Mouse (Mus musculus) embryonic facial prominence, embryonic 15.5 days (tissue): ENCODE data around the gene C2cd5. TPM values are rescaled to one million over a fixed set of nuclear protein-coding genes. Genes with fewer than 3 reads are reported as not detected.
"Not testable (repeated sequence)": the region's sequence is repeated elsewhere in the genome, so short reads cannot be mapped to it uniquely, and the experiment has no call there.

ENCODE experiments used
- ATAC-seq: fragments of 200-750 bp; cut with Nextera tagmentation; 2 replicates; pipeline ENCODE4 v1.8.0; 2017; ENCODE audit warnings: low read depth, moderate TSS enrichment; ENCODE audit not compliant: insufficient number of reproducible peaks, low FRiP score, low TSS enrichment
- H3K27ac ChIP-seq: fragments of 300-500 bp; sonication (generic); replicated peaks from 2 replicates; pipeline ENCODE4 v1.5.1; 2015; ENCODE audit warnings: mild to moderate bottlenecking, inconsistent platforms
- H3K27me3 ChIP-seq: fragments of 300-500 bp; sonication (generic); 2 replicates; pipeline ENCODE4 v1.6.1; 2015; ENCODE audit warnings: inconsistent platforms
- H3K36me3 ChIP-seq: fragments of 300-500 bp; sonication (generic); 2 replicates; pipeline ENCODE4 v1.6.1; 2015; ENCODE audit warnings: mild to moderate bottlenecking, inconsistent platforms
- H3K4me1 ChIP-seq: fragments of 300-500 bp; sonication (generic); 2 replicates; pipeline ENCODE4 v1.6.1; 2015; ENCODE audit warnings: inconsistent platforms
- H3K4me2 ChIP-seq: fragments of 300-500 bp; sonication (generic); replicated peaks from 2 replicates; pipeline ENCODE4 v1.6.1; 2015; ENCODE audit warnings: mild to moderate bottlenecking, inconsistent platforms
- H3K4me3 ChIP-seq: fragments of 300-500 bp; sonication (generic); replicated peaks from 2 replicates; pipeline ENCODE4 v1.5.1; 2015; ENCODE audit warnings: mild to moderate bottlenecking, inconsistent platforms
- H3K9ac ChIP-seq: fragments of 300-500 bp; sonication (generic); 2 replicates; pipeline ENCODE4 v1.6.1; 2015; ENCODE audit warnings: inconsistent platforms
- H3K9me3 ChIP-seq: fragments of 300-500 bp; sonication (generic); replicated peaks from 2 replicates; pipeline ENCODE4 v1.6.1; 2016; ENCODE audit warnings: inconsistent platforms
- WGBS: fragments of 180-500 bp; shearing (Covaris S2); methylation state at CpG from one replicate; pipeline ENCODE4 v1.1.7; 2015; 5-methylcytosine and 5-hydroxymethylcytosine counted together
- polyA plus RNA-seq: library from polyadenylated mRNA; unstranded; fragments of >200 nt; fragmentation: Nextera tagmentation; extraction: Ambion mirVana; gene quantifications from 2 replicates; pipeline ENCODE4 v1.2.1, GENCODE M21; 2015

Gene C2cd5
- polyA plus RNA-seq, 1 experiment from 2014 or later = 29.9 TPM

DNA sequence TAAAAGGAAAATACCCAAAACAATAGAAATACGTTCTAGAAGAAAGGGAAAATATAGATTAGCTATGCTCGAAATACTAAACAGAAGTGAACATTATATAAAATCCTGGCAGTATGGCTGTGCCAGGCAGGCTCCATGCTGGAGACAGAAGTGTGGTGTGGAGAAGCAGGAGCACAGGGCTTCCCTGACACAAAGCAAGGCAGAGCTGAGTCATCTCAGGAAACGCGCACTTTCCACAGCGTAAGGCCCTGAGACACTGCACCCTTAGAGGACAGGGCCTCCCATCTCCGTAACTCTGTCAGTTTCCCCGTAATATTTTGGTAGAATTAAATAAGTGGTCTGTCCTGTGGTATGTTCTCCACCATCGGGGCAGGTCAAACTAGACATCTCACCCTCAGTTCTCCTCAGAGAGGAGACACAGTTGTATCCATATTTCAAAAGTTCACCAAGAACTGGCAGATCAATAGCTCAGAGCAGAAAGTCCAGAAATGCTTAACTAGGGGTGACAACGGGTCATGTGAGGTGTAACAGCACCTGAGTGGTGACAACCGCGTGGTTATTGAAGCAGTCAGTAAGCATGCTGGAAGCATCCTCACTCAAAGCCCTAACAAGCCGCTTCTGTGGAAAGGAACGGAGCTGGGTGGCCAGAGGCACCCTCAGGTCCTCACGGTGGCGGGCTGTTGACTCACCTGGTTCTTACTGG lies 87.3 kb downstream of the C2cd5 start:
- whole genome bisulfite sequencing = 92% methylated on average over 15 of the region's 15 CpGs
- no peak for ATAC-seq
- no peaks in the 10 kb centered on the region for H3K4me1 ChIP-seq
- no peak overlapping the region for H3K27ac ChIP-seq
- H3K4me2 ChIP-seq = no peak overlapping the region
- H3K36me3 ChIP-seq = peaks cover 29% of the 10 kb centered on the region
- no peaks in the 10 kb centered on the region for H3K27me3 ChIP-seq
- no peaks in the 10 kb centered on the region for H3K9me3 ChIP-seq
- H3K9ac ChIP-seq = no peak overlapping the region
- H3K4me3 ChIP-seq = no peak overlapping the region

DNA sequence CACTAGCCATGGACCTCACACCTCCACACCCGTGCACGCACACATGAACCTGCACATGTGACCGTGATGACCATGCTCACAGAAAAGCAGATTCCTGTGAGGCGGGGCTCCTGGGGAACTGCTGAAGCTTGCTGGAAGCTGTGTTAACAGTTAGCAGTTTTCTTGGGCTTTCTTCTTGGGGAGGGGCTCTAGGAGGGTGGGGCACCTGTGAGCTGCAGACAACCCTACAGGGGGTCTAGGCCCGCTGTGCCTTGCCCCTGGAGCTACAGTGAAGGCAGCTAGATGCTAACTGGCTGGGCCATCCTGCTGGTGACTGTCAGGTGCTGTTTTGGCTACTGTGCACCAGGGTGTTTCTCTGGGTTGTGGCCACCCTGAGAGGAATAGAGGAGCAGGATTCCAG lies 91.1 kb downstream of the C2cd5 start:
- ATAC-seq = no peak
- no peak overlapping the region for H3K27ac ChIP-seq
- WGBS = 87% methylated on average over 5 of the region's 5 CpGs
- H3K9me3 ChIP-seq = no peaks in the 10 kb centered on the region
- H3K4me1 ChIP-seq = no peaks in the 10 kb centered on the region
- no peak overlapping the region for H3K4me2 ChIP-seq
- no peak overlapping the region for H3K9ac ChIP-seq
- H3K4me3 ChIP-seq = no peak overlapping the region
- no peaks in the 10 kb centered on the region for H3K27me3 ChIP-seq
- peaks cover 17% of the 10 kb centered on the region for H3K36me3 ChIP-seq

DNA sequence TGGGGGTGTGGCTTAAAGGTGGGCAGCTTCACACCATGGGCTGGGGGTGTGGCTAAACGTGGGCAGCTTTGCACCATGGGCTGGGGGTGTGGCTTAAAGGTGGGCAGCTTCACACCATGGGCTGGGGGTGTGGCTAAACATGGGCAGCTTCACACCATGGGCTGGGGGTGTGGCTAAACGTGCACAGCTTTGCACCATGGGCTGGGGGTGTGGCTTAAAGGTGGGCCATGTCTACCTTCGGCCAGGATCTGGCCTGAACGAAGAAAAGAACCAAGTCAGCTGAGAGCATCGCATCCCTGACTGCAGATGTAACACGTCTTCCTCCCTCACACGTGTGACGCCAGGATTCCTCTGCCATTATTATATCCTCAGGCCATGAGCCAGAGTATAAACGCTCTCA lies 94.7 kb downstream of the C2cd5 start:
- not testable (repeated sequence) for H3K36me3 ChIP-seq, ATAC-seq, H3K4me3 ChIP-seq, H3K9ac ChIP-seq, H3K27ac ChIP-seq, H3K4me2 ChIP-seq, H3K27me3 ChIP-seq, H3K9me3 ChIP-seq, H3K4me1 ChIP-seq
- WGBS = 84% methylated on average over 9 of the region's 9 CpGs

DNA sequence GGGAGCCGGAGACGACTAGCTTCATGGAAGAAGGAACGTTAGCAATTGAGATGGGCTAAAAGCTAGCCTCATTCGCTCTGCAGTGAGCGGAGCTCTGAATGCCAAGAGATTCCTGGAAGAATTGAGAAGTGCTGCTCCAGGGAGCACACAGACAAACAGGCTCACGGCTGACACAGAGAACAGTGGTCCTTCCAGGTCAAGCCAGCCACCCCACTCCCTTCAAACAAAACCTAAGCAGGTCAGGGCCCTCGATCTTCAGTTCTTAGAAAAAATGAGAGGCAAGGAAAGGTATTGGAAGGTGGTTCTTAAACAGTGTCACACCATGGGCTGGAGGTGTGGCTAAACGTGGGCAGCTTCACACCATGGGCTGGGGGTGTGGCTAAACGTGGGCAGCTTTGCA lies 95.1 kb downstream of the C2cd5 start:
- H3K4me3 ChIP-seq = no peak overlapping the region
- no peaks in the 10 kb centered on the region for H3K4me1 ChIP-seq
- no peaks in the 10 kb centered on the region for H3K36me3 ChIP-seq
- H3K9me3 ChIP-seq = no peaks in the 10 kb centered on the region
- WGBS = 70% methylated on average over 9 of the region's 9 CpGs
- ATAC-seq = no peak
- no peaks in the 10 kb centered on the region for H3K27me3 ChIP-seq
- no peak overlapping the region for H3K9ac ChIP-seq
- H3K4me2 ChIP-seq = no peak overlapping the region
- no peak overlapping the region for H3K27ac ChIP-seq

DNA sequence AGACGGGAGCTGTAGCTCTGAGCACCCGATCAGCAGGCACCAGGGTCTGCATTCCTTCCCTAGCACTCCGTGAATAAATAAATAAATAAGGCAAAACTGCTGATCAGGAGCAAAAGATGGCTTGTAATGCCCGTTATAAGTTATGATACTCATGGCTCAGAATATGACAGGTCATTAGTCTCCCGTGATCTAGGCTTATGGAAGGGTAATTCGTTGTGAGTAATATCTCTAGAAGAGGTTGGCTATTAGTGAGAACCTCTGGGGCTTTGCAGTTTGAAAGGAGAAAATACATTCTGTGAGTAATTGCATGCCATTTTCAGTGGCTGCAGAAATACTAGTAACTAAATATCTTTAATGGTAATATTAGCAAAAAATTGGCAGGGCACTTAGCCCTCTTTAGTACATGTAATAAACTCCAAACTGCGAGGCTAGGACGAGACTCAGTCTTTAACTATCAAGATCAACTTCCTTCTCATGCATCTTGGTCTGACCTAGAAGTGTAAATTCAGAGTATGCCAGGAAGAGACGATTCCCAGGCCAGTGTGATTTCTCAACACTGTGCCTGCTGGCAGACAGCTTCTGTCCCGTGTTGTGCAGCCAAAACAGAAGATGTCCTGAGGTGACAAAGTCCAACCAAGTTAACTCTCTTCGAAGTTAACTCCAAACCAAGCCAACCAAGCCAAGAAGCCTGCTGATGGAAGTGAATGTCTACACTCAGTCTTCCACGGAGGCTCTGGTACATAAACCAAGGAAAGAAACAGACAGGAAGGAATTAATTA lies 101.5 kb downstream of the C2cd5 start:
- Histone ChIP-seq H3K4me2 (no peak overlapping the region), H3K4me3 (no peak overlapping the region), H3K36me3 (no peaks in the 10 kb centered on the region), H3K27me3 (no peaks in the 10 kb centered on the region), H3K9me3 (no peaks in the 10 kb centered on the region), H3K9ac (no peak overlapping the region), H3K4me1 (peaks cover 7% of the 10 kb centered on the region), H3K27ac (no peak overlapping the region)
- WGBS = 62% methylated on average over 12 of the region's 12 CpGs
- no peak for ATAC-seq

DNA sequence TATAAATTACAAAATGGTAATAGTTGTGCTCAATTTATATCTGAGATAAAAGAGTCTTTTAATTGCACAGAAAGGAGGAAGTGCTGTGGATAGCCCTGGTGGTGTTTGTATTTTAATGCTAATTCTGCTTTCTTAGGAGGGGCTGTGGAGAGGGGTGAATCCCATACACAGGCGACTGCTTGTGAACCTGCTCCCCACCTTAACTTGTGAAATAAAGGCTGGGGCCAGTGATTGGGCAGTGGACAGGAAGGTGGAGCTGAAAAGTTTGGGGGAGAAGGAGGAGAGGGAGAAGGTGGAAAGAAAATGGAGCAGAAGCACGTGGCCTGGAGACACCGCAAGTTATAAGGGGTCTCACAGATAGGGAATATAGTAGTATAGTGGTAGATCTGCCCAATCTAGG lies 103.1 kb downstream of the C2cd5 start:
- H3K4me3 ChIP-seq = no peak overlapping the region
- H3K9ac ChIP-seq = no peak overlapping the region
- WGBS = 80% methylated on average over 3 of the region's 3 CpGs
- H3K27ac ChIP-seq = no peak overlapping the region
- no peaks in the 10 kb centered on the region for H3K27me3 ChIP-seq
- H3K4me1 ChIP-seq = peaks cover 7% of the 10 kb centered on the region
- H3K36me3 ChIP-seq = no peaks in the 10 kb centered on the region
- H3K9me3 ChIP-seq = no peaks in the 10 kb centered on the region
- H3K4me2 ChIP-seq = no peak overlapping the region
- no peak for ATAC-seq

DNA sequence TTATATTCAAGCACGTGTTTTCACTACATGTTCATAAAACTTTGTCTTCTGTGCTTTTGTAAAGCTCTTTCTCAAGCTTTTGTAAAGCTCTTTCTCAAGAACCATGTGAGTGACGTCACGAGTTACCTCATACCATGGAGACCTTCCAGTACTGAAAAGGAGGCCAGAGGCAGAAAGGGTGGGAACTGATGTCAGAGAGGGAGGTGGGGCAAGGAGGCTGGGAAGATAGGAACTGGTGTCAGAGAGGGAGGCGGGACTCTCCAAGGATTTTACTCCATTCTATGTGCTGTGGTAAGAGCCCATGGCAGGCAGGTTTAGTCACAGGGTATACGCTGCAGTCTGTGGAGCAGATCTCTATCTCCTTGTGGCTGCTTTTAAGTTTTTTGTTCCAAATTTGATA lies 104.4 kb downstream of the C2cd5 start:
- no peaks in the 10 kb centered on the region for H3K9me3 ChIP-seq
- no peak overlapping the region for H3K9ac ChIP-seq
- H3K4me1 ChIP-seq = peaks cover 7% of the 10 kb centered on the region
- H3K36me3 ChIP-seq = no peaks in the 10 kb centered on the region
- 57% methylated on average over 5 of the region's 5 CpGs for WGBS
- H3K27ac ChIP-seq = no peak overlapping the region
- H3K27me3 ChIP-seq = no peaks in the 10 kb centered on the region
- ATAC-seq = no peak
- H3K4me2 ChIP-seq = no peak overlapping the region
- H3K4me3 ChIP-seq = no peak overlapping the region

DNA sequence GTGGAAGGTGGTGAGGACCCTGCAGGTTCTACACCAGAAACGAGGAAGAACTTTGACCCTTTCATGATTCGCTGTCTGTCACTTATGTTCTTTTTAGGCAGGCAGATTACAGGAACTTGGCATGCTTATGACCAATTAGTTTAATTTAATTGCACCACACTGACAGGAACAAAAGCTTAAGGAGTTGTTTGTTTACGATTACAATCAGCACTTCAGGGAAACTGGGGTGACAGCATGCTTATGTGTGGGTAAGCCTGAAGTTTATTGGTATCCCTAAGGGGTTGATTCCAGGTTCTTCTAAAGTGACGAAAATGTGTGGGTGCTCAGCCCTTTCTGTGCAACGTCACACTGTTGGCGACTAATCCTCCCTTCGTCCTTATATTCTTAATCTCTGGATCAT lies 105.1 kb downstream of the C2cd5 start:
- H3K9me3 ChIP-seq = no peaks in the 10 kb centered on the region
- no peak overlapping the region for H3K4me3 ChIP-seq
- H3K4me1 ChIP-seq = peaks cover 7% of the 10 kb centered on the region
- 56% methylated on average over 7 of the region's 7 CpGs for WGBS
- no peak overlapping the region for H3K27ac ChIP-seq
- H3K9ac ChIP-seq = no peak overlapping the region
- no peaks in the 10 kb centered on the region for H3K36me3 ChIP-seq
- ATAC-seq = no peak
- H3K27me3 ChIP-seq = no peaks in the 10 kb centered on the region
- H3K4me2 ChIP-seq = no peak overlapping the region

DNA sequence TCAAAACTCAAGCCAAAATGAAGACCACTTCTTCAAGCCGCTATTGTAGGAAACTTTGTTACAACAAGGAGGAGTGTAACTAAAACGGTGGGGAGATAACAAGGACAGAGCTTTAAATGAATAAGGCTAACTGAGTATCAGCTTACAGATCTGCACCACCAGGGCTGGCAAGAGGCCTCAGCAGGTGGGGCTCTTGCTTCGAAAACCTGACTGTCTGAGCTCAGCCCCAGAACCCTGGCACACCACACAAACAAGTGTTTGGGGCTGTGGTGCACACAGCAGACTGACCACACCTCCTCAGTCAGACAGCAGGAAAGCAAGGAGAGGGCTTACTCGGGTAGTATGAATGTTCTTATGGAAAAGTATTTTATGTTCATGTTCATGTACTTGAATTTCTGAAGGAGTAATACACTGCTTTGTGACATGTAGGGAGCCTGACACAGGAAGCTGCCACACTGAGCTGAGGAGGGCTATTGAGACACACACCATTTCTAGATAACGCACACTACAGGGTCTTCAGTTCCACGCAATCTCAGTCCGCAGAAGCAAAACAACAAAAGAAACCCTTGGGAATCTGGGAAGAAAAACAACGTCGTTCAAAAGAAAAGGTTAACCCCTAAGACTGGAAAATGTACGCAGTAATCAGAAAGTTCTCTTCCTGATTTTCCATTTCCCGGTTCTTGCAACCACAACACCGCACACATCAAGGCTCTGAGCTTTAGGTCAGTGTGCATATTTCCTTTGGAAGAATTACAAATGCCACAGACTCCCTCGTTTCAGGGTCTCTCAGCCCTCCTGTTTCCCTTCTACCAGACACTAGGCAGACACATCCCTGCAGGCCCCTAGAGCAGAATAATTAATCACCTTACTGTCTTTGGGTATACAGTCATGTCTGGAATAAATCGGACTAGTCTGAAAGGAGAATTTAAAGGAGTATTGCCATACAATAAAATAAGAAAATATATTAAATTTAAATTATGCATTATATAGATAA lies 105.9 kb downstream of the C2cd5 start:
- no peaks in the 10 kb centered on the region for H3K36me3 ChIP-seq
- H3K27ac ChIP-seq = no peak overlapping the region
- H3K4me2 ChIP-seq = no peak overlapping the region
- ATAC-seq = no peak
- no peaks in the 10 kb centered on the region for H3K9me3 ChIP-seq
- H3K4me3 ChIP-seq = no peak overlapping the region
- no peak overlapping the region for H3K9ac ChIP-seq
- H3K4me1 ChIP-seq = peaks cover 7% of the 10 kb centered on the region
- H3K27me3 ChIP-seq = no peaks in the 10 kb centered on the region
- whole genome bisulfite sequencing = 26% methylated on average over 14 of the region's 14 CpGs

DNA sequence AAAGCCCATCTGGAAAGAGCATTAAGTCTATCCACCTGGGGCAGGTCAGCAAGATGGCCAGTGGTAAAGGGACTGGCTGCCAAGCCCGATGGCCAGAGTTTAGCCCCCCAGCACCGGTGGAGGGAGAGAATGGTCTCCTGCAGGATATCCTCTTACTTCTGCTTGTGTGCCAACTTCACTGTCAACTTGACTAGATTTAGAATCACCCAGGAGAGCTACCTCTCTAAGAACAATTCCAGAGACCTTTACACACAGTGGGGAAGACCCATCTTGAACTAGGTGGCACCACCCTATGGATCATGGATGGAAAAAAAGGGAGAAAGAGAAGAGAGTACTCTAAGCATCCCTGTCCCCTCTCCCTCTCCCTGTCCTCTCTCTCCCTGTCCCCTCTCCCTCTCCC lies 107.0 kb downstream of the C2cd5 start:
- Histone ChIP-seq H3K36me3 (no peaks in the 10 kb centered on the region), H3K4me2 (no peak overlapping the region), H3K9ac (no peak overlapping the region), H3K9me3 (no peaks in the 10 kb centered on the region), H3K4me3 (no peak overlapping the region), H3K4me1 (peaks cover 7% of the 10 kb centered on the region), H3K27me3 (no peaks in the 10 kb centered on the region), H3K27ac (no peak overlapping the region)
- WGBS = 79% methylated on average over 2 of the region's 2 CpGs
- no peak for ATAC-seq

DNA sequence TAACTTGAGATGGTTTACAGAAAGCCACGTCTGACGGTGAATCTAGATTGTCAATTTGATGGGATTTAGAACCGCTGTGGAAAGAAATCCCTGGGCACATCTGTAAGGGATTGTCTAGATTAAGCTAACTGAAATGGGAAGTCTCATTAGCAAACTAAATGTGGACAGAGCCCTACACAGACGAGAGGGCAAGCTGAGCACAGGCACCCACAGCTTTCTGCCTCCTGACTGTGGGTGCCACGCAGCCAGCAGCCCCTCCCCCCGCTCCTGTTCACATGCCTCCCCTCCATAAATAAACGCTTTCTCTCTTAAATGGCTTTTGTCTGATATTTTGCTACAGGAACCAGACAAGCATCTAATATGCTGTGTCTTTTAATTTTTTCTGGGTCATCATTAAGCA lies 107.8 kb downstream of the C2cd5 start:
- peaks cover 7% of the 10 kb centered on the region for H3K4me1 ChIP-seq
- H3K27ac ChIP-seq = no peak overlapping the region
- H3K9ac ChIP-seq = no peak overlapping the region
- H3K36me3 ChIP-seq = no peaks in the 10 kb centered on the region
- no peak overlapping the region for H3K4me2 ChIP-seq
- ATAC-seq = no peak
- 28% methylated on average over 7 of the region's 7 CpGs for whole genome bisulfite sequencing
- no peaks in the 10 kb centered on the region for H3K27me3 ChIP-seq
- H3K9me3 ChIP-seq = no peaks in the 10 kb centered on the region
- H3K4me3 ChIP-seq = no peak overlapping the region
